Mouse (Mus musculus) megakaryocyte, embryonic 14.5 days (primary cell): ENCODE results near the gene Tdrd7. TPM values are rescaled to one million over a fixed set of nuclear protein-coding genes. Genes with fewer than 3 reads are reported as not detected.

Source experiments
- H3K27me3 ChIP-seq: replicated peaks from 2 replicates; pipeline ENCODE3; 2012; ENCODE audit warnings: inconsistent platforms
- H3K36me3 ChIP-seq: replicated peaks from 2 replicates; pipeline ENCODE3; 2012; ENCODE audit warnings: low read length, inconsistent platforms, mixed read lengths
- H3K4me1 ChIP-seq: 2 replicates; pipeline ENCODE4 v1.6.1; 2012; ENCODE audit warnings: inconsistent platforms
- H3K4me3 ChIP-seq: replicated peaks from 2 replicates; pipeline ENCODE3; 2012; ENCODE audit warnings: moderate library complexity, mild to moderate bottlenecking, inconsistent platforms
- H3K9me3 ChIP-seq: 2 replicates; pipeline ENCODE4 v1.6.1; 2012; ENCODE audit warnings: inconsistent platforms
- FLI1 ChIP-seq: IDR thresholded peaks from 2 replicates; pipeline ENCODE4 v1.6.1; 2012; ENCODE audit warnings: low read length, inconsistent platforms, mixed read lengths
- GATA1 ChIP-seq: IDR thresholded peaks from 3 replicates; pipeline ENCODE4 v1.6.1; 2012; ENCODE audit warnings: mixed read lengths, low read length, inconsistent platforms, borderline replicate concordance
- polyA plus RNA-seq: library from polyadenylated mRNA; stranded (reverse); fragments of >175 nt; gene quantifications from 2 replicates; pipeline ENCODE4 v1.2.3, GENCODE M21; 2012; ENCODE audit warnings: low replicate concordance; ENCODE audit not compliant: insufficient read depth

Tdrd7 gene
- polyA plus RNA-seq, 1 experiment: 1.6 TPM

GRCm38 (mm10) chr4:46076892-46077291, 111.8 kb downstream of the Tdrd7 start:
- no peaks in the 10 kb centered on the region for H3K9me3 ChIP-seq
- no peak overlapping the region for H3K4me3 ChIP-seq
- H3K4me1 ChIP-seq: peaks cover 7% of the 10 kb centered on the region
- TF ChIP-seq FLI1 (no peak), GATA1 (no peak)
- H3K36me3 ChIP-seq: peaks cover 12% of the 10 kb centered on the region
- no peaks in the 10 kb centered on the region for H3K27me3 ChIP-seq

DNA sequence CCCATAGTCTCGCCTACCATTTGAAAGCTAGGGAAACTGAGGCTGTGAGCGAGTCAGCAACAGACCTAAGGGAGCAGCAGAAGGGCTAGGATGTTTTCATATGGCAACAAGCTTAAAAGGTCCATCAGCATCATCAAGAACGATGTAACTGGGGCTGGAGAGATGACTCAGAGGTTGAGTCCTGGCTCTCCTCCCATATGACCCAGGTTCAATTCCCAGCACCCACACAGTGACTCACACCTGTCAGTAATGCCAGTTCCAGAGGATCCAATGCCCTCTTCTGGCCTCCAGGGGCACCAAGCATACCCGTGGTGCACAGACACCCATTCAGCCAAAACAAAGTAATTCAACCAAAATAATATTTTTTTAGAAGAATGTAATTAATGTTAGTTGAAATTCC, 115.1 kb downstream of the Tdrd7 start:
- Histone ChIP-seq H3K4me3 (no peak overlapping the region), H3K27me3 (no peaks in the 10 kb centered on the region), H3K36me3 (peaks cover 33% of the 10 kb centered on the region), H3K4me1 (peaks cover 7% of the 10 kb centered on the region), H3K9me3 (no peaks in the 10 kb centered on the region)
- no peak for TF ChIP-seq GATA1
- no peak for TF ChIP-seq FLI1

- Histone ChIP-seq H3K4me1 (peaks cover 19% of the 10 kb centered on the region), H3K36me3 (peaks cover 43% of the 10 kb centered on the region), H3K4me3 (no peak overlapping the region), H3K27me3 (no peaks in the 10 kb centered on the region), H3K9me3 (no peaks in the 10 kb centered on the region)
- no peak for TF ChIP-seq GATA1
- TF ChIP-seq FLI1: no peak
These were observed 117.4 kb downstream of the Tdrd7 start for GRCm38 (mm10) chr4:46082555-46082954.

Other genes with a start within 250 kb of the Tdrd7 start
- 2.6 TPM in 1 of 2 replicates, not detected in the other for gene Aldh1b1, start 166.3 kb upstream of the Tdrd7 start, polyA plus RNA-seq
- not detected in 2 replicates for gene Igfbpl1, start 138.4 kb upstream of the Tdrd7 start, polyA plus RNA-seq
- gene Stra6l, start 116.7 kb upstream of the Tdrd7 start, polyA plus RNA-seq: not detected in 2 replicates
- 0.02 TPM in 1 of 2 replicates, not detected in the other for gene Ccdc180, start 75.0 kb upstream of the Tdrd7 start, polyA plus RNA-seq
- 1.9 and 7.2 TPM in 2 replicates for gene Tmod1, start 73.6 kb downstream of the Tdrd7 start, polyA plus RNA-seq
- 5.8 and 11.5 TPM in 2 replicates for gene Ncbp1, start 173.3 kb downstream of the Tdrd7 start, polyA plus RNA-seq
- 4.7 TPM in 1 of 2 replicates, not detected in the other for gene Tstd2, start 173.4 kb downstream of the Tdrd7 start, polyA plus RNA-seq
- 2.1 and 44.7 TPM in 2 replicates for gene Xpa, start 231.0 kb downstream of the Tdrd7 start, polyA plus RNA-seq